Mouse (Mus musculus) embryonic fibroblast, embryonic 13.5 days (primary cell): ENCODE data around the gene Vps18.

Experiments
- CTCF ChIP-seq: IDR thresholded peaks from 2 replicates; pipeline ENCODE4 v1.5.1; 2011; ENCODE audit warnings: mild to moderate bottlenecking, control low read depth, low read length, moderate library complexity, borderline replicate concordance; ENCODE audit not compliant: insufficient read depth
- POLR2A ChIP-seq: IDR thresholded peaks from 2 replicates; pipeline ENCODE4 v1.6.1; 2011; ENCODE audit warnings: low read depth, mild to moderate bottlenecking, control low read depth, low read length, moderate library complexity

DNA sequence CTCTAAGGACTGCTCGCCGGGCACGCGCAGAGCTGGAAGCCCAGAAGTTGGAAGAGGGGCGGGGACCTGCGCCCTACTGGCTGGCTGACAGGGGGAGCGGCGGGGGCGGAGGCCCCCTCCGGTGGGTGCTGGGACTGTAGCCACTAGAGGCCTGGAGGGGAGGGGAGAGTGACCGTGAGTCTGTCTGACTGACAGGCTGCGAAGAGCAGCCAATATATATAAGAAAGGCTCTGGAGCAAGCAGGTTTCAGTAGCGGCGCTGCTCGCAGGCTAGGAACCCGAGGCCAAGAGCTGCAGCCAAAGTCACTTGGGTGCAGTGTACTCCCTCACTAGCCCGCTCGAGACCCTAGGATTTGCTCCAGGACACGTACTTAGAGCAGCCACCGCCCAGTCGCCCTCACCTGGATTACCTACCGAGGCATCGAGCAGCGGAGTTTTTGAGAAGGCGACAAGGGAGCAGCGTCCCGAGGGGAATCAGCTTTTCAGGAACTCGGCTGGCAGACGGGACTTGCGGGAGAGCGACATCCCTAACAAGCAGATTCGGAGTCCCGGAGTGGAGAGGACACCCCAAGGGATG is 37.1 kb downstream of the Vps18 start, which contains the start of gene Dll4:
- TF ChIP-seq POLR2A (no peak), CTCF (no peak)
